Mouse (Mus musculus) cerebellum, adult 18-20 months (tissue): ENCODE results near the gene Tcp11l2.
A peak's percentile ranks its signal among the peaks of the same experiment; 100 is the strongest.

Experiments
- DNase-seq, 2 experiments: peaks; one replicate each; pipeline ENCODE4 v3.0.0; 2021

Gene Tcp11l2

GRCm38 (mm10) chr10:84558511-84558910 is 17.9 kb upstream of the Tcp11l2 start:
- DNase-seq, result no peak

GRCm38 (mm10) chr10:84559986-84560385 is 16.4 kb upstream of the Tcp11l2 start:
- DNase-seq, result no peak

GRCm38 (mm10) chr10:84562121-84562520 is 14.3 kb upstream of the Tcp11l2 start:
- DNase-seq, result no peak

GRCm38 (mm10) chr10:84562567-84563554 is 13.6 kb upstream of the Tcp11l2 start:
- peak; percentile 84 to 85 for DNase-seq

DNA sequence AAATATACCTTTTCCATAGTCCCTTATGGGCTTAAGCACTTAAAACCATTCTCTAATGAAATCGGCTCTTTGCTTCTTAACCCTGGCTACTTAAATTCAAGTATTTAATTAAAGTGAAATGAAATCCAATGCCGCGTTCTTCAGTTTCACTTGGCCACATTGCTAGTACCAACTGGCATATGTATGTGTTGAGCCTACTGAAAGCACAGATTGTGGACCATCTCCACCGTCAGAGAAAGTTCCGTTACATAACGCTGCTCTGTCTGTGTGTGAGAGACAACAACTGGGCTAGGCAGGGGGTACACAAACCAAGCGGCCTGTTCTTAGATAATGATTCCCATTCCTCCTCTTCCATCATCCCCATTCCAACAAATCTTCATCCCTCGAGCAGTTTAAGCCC is 12.0 kb upstream of the Tcp11l2 start:
- DNase-seq, result no peak

DNA sequence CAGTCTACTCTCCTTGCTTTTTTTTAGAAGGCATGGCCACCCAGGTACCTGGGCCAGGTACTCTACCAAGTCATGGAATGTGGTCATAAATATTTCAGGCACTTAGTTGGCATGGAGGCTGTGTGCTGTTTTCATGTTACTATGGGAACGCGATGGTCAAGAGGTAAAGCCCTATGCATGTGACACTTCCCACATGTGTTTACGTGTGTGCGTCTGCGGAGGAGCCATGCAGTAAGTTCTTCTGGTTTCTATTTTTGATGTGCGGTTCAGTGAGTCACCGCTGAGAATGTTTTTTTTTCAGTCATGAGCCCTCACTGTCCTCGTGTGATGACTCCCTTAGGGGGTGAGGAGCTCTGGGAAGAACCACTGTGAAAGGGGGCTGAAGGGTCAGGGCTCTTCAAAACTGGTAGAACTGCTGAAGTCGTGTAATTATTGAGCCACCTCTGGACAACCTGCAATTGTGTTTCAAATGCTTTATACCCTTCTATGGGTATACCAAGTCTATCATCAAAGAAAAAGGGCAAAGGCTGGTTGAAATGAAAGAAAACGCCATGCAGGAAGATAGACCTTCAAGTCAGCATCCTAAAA is 5.3 kb upstream of the Tcp11l2 start:
- no peak for DNase-seq

DNA sequence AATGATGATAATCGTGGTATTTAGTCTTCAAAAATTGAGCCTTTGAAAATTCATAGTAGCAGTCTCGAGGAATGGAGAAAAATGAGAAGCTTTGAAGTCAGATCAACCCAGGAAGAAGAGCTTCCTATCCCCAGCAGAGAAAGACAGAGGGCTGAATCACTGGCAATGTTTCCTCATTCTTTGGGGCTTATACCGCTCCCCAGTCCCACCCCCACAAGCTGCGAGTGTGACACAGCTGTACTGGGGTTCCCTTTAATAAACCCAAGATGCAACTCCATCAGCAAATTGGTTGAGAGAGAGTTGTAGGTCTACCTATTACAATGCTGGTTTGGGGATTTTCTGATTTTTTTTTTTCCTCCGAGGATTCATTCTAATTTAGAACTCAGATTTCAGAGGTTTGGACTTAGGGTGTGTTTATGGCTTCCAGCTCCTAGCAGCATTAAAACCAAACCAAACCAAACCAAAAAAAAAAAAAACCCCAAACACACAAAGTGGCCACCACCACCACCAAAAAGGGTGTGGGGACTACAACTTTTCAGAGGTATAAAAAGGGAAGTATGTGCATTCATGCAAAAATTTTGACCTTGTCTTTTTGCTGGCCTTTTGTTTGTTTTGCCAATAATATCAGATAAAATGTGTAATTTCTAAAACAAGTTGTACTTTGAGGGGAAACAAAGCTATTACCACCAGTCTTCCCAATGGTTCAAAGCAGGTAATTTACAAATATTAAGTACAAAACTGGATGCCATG is 2.6 kb upstream of the Tcp11l2 start:
- no peak for DNase-seq

DNA sequence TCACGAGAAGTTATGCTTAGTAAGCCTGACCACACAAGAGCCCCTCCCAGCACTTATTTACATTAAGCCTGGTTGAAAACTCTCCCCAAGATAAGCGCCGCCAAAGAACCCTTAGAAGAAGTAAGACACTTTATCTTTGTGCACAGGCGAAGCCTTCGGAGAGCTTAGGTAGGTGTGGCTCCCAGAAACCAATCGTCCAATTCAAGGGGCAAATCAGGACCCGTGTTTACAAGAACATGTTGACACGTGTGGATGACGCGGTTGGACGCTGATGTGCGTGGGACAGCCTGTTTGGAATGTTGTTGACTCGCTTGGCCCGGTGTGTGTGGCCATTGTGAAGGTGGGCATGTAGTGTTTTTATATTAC is 414 bp upstream of the Tcp11l2 start:
- no peak for DNase-seq

- peak; percentile 78 to 82 for DNase-seq
Observed at GRCm38 (mm10) chr10:84577071-84577727, 773 bp downstream of the Tcp11l2 start.

DNA sequence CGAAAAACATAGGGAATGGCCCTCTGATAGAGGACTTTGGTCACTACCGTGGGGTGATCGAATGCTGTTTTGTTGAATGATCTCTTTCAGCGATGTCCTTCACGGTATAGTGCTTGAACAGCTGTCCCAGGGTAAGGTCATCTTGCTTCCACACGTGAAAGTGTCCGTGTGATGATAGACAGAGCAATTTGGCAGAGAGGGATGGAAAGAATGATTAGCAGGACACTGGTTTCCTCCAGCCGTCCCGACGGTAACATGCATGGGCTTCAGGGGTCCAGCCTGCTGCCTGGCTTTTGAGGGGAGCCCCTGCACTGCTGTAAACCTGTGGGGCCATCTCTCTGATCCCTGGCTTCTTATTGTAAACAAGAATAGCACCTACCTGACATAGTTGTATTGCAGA is 2.3 kb downstream of the Tcp11l2 start:
- DNase-seq, result no peak

DNA sequence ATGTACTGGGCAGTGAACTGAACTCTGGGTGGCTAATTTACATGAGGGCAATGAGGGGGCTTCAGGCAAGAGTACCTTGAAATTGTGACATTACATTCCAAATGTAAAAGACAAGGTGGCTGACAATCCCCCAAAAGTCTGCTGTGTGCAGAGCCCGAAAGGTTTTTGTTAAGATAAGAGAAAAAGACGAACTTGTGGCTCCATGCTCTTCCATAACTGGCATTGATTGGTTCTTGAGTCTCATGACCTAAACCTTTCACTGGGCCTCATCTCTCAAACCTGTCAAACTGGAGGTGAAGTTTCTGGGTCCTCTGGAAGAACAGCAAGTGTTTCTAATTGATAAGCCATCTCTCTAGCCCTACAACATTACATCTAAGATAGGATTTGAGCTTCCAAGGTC is 3.1 kb downstream of the Tcp11l2 start:
- DNase-seq, result no peak

- DNase-seq, result no peak
Observed at GRCm38 (mm10) chr10:84581191-84581590, 4.8 kb downstream of the Tcp11l2 start.

- no peak for DNase-seq
Observed at GRCm38 (mm10) chr10:84582236-84582635, 5.8 kb downstream of the Tcp11l2 start.

DNA sequence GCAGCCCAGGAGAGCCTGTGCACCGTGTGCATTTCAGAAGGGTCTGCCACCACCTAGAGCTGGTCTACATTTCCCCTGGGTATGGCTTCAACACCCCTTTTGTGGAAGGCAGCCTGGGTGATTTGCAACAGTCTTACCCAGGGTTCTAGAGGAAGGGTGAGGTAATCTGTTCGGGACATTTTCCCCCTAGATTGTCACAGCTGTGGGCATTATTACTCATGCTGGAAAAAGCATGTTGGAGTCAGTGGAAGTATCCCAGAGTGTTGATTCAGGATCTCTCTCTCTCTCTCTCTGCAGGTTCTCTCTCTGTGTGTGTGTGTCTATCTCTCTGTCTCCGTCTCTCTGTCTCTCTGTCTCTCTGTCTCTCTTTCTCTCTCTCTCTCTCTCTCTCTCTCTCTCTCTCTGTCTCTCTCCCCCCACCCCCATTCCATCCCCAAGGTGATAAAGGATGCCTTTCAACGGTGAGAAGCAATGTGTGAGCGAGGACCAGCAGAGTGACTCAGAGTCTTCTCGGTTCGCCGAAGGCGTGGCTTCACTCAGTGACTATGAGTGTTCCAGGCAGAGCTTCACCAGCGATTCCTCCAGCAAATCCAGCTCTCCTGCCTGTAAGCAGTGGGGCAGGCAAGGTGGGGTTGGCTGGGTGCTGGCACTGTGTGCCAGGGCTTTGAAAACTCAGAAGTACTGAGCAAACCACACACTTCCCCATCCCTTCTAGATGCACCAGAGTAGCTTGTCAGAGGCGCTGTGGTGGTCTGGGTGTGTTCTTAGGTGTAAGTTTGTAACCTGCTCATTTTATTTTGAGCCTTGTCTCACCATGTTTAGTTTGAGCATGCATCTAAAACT is 8.2 kb downstream of the Tcp11l2 start:
- no peak for DNase-seq

- DNase-seq, result no peak
Observed at GRCm38 (mm10) chr10:84585294-84585650, 8.8 kb downstream of the Tcp11l2 start.

GRCm38 (mm10) chr10:84590956-84591355 is 14.5 kb downstream of the Tcp11l2 start:
- DNase-seq, result peak in 1 of 2 experiments; percentile 16

DNA sequence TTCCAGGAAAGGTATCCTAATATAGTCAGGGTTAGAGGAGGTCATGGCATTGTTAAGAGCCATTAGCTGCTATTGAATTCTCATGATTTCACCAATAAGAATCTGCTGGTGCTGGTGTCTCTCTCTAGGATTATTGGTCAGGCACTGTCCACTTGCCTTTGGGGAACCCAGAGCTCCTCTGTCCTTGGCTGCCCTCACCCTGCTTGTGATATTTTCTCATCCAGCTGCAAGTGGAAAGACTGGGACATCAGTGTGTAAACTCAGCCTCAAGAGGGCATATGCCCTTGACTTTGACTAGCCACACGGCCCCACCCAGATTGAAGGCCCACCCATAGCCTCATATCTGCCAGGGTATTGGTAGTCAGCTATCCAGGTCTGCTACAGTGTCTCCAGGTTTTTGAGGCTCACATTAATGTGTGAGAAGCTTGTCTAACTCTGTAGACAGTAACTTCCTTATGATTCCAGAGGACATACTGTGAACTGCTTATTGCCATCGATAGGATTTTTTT is 15.3 kb downstream of the Tcp11l2 start:
- no peak for DNase-seq

- no peak for DNase-seq
Observed at GRCm38 (mm10) chr10:84592745-84593144, 16.3 kb downstream of the Tcp11l2 start.

GRCm38 (mm10) chr10:84597127-84597785 is 20.8 kb downstream of the Tcp11l2 start:
- no peak for DNase-seq

DNA sequence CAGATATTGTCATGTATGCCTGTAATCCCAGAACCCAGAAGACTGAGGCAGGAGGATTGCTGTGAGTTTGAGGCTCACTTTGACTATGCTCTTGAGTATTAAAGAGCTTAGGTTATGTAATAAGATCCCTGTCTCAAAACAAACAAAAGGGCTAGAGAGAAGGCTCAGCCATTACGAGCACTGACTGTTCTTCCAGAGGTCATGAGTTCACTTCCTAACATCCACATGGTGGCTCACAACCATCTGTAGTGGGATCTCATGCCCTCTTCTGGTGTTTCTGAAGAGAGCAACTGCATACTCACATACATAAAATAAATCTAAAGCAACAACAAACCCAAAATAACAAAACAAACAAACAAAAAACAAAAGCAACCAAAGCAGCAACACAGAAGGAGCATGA is 21.7 kb downstream of the Tcp11l2 start:
- DNase-seq, result no peak

GRCm38 (mm10) chr10:84600136-84600535 is 23.7 kb downstream of the Tcp11l2 start:
- no peak for DNase-seq
